Mouse (Mus musculus): ENCODE data around the gene Dhx16.

Dhx16 gene

DNA sequence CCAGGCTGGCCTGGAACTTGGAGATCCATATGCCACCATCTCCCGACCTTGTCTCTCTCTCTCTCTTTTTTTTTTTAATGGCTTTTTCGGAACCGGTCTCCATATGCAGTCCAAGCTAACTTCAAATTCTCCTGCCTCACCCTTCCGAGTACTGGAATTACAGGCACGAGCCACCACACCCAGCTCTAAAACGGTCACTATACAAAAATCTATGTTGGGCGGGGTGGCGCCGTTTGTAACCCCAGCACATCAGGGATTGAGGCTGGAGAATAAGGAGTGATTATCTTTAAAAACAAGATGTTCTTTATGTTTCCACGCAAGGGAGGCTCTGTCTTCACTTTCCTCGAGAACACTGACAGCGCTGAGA is 18.8 kb upstream of the Dhx16 start:
- DNase-seq = no peak

DNA sequence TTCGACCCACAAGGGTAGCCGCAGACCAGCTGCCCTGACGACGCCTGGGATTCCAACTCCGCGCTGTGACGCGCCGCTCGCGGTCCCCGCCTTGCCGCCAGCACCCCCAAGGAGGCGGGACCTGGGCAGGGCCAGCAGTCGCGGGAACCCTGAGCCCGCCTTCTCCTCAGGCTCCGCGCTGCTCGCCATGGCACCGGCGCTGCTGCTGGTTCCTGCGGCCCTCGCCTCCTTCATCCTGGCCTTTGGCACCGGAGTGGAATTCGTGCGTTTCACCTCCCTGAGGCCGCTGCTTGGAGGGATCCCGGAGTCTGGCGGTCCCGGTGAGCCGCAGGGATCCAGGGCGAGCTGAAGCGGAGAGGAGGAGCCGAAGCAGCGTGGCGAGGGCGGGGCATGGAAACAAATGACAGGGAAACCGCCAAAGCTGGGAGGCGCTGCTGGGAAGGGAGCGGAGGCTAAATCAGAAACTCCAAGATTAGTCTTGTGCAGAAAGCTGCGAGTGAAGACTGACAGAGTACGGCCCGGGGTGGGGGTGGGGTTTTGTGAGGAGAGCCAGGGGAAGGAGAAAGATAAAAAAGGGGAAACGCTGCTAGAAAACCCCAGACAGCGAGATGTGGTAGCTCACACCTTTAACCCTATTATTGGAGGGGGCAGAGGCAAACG is 18.3 kb upstream of the Dhx16 start, which contains the start of gene Nrm:
TSS of gene Nrm (plus strand) at position 121 of the 660 bp plus-strand sequence.
- peak; percentile 90 for DNase-seq

DNA sequence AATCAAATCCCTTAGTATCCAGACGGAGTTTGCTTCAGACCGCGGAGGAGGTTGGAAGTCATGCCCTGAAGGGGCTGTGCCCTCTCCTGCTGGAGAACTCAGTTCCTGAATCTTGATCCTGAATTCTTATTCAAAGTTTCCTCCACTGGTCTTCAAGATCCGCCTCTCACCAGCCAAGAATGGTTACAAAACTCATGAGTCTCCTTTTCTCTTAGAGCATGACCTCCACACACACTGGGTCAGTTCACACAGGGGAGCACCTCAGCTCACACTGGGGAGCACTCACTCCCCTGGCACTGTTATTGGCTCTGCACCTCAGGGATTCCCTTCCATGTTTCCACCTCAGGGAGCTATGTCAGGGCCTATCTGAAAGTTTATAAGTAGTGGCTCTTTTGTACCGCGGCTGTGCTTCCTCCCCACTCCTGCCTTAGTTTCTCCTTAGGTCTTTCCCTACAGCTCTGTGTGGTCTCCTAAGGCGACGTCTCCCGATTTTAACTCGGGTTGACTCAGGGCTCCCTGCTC is 14.7 kb upstream of the Dhx16 start:
- DNase-seq = no peak

DNA sequence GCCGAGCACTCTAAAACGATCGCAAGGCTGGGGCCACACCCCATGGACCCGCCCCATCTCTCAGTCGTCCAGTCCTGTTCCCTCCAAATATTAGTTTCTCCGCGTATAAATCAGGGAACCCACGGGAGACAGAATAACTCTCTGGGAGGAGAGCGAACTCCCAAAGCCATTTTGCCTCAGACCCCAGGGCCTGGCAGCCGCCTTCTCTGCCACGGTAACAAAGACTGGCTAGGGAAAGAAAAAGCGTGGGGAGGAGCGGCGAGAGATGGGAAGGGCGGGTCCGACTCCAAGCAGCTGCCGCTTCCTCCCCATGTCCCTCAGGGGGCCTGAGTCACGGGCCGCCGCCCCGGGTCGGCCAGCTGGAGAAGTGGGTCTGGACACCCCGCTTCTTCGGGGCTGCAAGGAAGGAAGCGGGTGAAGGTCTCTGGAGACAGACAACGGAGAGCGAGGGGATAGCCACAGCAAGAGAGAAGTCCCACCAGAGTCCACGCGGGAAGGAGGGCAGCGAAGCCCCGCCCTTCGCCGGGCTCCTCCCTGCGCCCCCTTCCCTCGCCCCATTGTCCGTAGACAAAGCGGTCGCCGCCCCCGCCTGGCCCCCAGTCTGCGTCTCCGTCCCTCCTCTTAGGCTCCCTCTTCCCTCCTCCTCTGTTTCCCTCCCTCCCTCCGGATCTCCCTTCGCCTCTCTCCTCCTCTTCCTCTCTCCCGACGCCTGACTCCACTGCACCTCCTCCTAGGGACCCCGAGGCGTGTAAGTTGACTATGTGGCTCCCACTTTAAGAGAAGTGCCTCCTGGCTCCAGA is 13.9 kb upstream of the Dhx16 start, which contains the start of gene Ppp1r18:
TSS of gene Ppp1r18 (plus strand) at position 113 of the 800 bp plus-strand sequence.
- no peak for DNase-seq

DNA sequence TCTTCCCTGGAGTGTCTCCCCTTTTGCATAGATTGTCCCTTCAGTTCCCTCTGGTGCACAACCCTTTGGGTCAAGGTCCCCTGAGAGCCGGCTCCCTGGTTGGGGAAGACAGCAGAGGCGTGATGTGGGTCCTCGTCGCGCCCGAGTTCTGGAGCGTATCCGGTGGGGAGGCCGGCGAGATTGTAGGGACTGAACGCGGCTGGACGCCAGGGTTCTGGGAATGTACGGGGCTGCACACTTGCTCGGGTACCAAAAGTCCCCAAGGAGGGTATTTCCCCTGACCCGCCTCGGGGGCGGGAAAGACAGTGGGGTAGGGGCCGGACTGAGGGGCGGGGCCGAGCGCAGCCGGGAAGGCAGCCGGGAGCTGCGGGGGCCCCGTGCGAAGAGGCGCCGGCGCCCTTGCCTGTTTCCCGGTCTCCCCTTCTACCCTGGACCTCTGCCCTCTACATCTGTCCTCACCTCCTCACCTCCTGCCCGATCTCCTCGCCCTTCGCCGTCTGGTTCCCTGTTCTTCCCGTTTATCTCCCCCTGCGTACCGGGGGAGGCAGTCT is 13.3 kb upstream of the Dhx16 start:
- no peak for DNase-seq

DNA sequence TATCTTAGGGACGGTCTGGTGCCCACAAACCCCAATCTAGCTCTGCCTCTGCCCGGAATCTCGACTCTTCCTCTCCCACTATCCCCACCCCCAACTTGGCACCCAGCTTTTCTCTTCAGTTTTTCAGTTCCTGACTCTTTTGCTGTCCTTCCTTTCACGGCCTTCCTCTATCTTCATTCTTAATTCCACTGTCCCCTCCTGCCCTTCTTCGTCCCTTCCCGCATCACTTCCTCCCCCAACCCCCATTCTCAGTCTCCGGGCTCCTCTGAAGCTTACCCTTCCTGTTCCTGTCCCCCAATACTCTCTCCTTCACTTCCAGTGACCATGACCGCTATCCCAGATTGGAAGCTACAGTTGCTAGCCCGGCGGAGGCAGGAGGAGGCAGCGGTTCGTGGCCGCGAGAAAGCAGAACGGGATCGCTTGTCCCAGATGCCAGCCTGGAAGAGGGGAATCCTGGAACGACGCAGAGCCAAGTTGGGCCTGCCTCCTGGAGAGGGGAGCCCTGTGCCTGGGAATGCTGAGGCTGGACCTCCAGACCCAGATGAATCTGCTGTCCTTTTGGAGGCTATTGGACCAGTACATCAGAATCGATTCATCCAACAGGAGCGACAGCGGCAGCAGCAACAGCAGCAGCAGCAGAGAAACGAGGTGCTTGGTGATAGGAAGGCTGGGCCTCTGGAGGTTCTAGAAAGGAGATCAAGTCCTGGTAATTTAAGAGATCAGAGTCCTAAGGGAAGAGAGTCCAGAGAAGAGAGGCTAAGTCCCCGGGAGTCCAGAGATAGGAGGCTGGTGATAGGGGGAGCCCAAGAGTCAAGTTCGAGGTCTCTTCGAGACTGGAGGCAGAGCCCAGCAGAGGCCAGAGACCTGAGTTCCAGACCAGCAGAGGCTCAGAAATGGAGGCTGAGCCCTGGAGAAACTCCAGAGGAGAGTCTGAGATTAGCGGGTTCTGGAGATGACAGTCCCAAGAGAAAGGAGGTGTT is 12.4 kb upstream of the Dhx16 start:
- no peak for DNase-seq

DNA sequence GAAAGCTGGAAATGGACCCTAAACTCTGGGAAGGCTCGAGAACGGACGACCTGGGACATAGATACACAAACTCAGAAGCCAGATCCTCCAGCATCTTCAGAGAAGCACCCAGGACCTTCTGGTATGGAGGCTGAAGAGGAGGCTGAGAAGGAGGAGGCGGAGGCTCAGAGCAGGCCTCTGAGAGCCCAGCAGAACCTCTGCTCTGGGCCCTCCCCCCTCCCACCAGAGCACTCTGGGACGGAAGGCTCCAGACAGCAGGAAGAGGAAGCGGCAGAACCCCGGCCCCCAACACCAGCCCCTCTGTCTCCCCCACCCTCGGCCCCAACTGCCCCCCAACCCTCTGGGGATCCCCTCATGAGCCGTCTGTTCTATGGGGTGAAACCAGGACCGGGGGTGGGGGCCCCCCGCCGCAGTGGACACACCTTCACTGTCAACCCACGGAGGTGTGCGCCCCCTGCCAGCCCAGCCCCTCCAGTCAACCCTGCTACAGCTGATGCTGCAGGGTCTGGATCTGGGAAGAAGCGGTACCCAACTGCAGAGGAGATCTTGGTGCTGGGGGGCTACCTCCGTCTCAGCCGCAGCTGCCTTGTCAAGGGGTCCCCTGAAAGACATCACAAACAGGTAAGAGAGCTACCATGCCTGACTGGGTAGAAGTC is 11.3 kb upstream of the Dhx16 start:
- no peak for DNase-seq

DNA sequence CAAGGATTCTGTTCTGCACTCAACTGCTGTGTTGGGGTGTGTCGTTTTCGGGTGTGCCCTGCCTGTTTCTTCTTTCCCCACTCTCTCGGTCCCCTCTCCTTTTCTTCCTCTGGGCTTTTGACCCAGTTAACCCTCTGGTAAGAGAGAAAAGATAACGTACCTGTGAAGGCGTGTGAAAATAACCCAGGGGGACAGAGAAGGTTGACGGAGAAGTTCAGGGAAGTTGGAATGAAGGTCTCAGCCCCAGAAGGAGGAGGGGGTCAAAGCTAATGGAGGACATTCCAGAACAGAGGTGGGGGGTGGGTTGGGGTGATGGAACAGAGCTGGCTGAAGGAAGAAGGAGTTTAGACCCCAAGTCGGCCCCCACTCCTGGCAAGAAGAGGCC is 10.7 kb upstream of the Dhx16 start:
- no peak for DNase-seq

DNA sequence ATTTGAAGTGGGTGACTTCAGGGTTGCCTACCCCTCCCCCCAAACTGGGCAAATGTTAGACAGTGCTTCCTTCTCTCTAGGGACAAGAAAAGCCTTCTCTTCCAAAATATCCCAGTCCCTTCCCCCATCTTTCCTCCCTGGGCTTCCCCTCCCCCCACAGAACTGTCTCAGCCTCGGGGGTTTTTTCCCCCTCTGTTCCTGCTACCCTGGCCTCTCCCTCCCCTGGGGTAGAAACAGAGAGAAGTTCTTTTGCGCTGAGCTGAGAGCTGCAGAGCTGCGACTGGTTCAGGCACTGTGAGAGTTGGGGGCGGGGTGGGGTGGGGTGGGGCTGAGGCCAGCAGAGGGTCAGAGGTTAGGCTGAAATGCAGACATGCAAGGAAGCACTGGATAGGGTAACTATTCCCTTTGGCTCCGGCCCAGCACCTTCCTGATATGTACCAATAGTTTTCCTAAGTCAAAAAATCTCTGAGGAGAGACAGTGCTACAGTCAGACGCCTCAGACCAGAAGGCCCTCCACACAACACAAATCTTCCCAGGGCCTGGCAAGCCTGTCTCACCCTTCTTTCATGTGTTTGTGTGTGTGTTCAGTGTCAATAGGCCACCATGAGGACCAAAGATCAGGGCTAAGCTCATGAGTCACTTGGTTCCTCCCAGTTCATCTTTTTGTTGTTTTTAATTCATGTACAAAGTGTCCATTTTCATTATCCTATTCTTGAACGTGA is 10.1 kb upstream of the Dhx16 start:
- DNase-seq = no peak

DNA sequence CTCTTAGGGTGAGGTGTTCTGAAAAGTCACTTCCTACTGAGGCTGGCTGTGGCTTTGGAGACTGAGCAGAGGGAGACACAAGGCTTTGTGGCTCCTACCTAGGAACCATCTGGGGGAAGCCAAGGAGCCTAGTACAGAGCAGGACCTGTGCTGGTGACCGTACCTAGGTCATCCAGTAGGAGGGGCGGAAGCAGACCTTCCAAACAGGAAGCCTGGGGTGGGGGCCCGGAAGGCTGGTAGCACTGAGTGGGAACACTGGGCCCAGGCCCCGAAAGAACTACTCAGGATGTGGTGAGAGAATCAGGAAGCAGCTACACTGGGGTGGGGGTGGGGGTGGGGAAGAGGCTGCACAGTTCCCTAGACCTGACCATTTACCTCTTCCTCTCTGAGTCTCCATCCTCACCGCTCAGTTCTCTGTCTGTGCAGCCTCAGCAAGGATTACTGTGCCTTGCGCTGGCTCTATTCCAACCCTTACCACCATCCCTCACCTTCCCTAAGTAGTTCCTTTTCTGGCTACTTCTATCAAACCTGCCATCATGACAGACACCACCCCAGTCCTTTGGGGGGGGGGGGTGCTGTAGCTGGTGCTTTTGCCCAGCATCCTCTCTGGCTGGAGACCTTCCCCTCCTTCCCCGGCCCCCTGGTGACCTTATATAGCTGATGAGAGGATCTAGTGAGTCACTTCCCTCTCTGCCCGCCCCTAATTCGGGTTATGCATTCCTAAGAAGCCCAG is 9.3 kb upstream of the Dhx16 start:
- DNase-seq = no peak

DNA sequence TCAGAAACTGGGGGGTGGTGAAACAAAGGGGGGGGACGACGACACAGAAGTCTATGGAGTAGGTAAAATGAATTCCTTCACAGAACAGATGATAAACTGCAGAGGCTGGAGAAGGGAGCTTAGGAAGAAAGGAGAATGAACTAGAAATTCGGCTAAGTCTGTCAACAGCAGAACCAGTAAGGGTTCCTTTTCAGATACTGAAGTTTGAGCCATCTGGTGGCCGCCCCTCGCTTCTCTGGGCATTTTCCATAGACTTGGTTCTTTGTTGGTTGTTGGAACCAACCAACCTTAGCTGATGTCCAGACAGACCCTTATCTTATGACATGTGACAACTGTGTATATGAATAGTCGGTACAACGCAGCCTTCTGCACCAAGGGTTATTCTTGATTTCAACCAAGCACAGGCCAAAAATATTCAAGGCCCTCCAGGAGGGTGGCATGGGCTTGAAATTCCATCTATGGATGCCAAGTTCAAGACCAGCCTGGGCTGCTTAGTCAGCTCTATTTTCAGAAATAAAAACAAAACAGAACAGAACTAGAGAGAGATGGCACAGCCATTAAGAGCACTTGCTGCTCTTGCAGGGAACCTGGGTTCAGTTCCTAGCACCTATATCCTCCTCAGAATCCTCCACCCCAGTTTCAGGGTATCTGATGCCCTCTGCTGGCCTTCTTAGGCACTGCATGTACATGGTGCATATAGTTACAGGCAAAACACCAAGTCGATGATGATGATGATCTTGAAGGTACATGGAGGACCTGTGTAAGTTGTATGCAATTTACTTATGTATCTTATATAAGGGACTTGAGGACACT is 8.5 kb upstream of the Dhx16 start:
- DNase-seq = no peak

DNA sequence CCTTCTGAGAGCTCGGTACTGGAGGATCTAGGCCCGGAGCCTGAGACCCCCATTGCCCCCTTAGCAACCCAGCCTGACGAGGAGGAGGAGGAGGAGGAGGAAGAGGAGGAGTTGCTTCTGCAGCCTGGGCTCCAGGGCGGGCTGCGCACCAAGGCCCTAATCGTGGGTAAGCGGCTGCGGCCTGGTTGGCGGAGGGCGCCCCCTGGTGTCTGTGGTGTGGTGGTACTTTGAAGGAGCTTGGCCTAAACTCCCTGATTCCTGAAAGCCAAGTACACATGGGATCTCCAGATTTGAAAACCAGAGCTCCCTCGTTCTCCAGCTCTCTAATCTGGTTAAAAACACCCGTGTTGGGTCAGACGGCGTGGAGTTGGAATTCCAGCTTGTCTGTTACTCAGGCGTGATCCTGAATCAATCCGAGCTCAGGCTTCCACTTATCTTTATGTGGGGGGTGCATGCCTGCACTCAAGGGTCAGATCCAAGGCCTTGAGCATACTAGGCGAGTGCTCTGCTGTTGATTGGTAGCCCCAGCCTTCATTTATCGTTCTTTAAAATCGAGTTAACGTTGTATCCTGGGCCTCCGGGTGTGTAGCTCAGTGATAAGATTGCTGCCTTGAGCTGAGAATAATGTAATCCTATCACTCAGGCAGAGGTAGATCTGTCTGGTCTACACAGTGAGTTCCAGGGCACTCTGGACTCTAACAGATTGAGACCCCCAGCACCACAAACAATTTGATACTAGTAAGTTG is 5.7 kb upstream of the Dhx16 start:
- DNase-seq = peak; percentile 88

DNA sequence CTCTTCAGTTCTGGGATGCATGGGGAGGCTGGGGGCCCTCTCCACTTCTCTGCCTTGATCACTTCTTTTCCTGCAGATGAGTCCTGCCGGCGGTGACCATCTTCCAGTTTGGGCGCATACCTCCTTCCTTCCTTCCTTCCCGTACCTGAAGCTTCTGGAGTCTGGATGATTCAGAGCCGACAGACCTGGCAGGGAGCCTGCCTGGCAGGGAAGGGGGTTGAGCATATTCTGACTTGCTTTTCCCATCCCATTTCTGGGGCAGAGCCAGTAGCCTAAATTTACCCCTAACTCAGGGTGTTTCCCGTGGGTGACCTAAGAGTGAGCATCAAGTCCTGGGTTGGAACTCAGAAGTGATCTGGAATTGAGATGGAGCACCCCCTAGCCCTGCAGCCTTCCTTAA is 4.9 kb upstream of the Dhx16 start:
- DNase-seq = no peak

DNA sequence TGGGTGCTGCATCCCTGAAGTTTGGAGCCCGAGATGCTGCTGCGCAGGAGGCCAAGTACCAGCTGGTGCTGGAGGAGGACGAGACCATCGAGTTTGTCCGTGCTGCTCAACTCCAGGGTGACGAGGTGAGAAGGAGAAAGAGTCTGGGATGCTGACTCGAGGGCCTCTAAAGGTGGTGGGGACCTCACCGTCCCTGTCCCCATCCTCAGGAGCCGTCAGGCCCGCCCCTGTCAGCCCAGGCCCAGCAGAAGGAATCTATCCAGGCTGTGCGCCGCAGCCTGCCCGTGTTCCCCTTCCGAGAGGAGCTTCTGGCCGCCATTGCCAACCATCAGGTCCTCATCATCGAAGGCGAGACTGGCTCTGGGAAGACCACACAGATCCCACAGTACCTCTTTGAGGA is 3.3 kb downstream of the Dhx16 start:
- DNase-seq = no peak

DNA sequence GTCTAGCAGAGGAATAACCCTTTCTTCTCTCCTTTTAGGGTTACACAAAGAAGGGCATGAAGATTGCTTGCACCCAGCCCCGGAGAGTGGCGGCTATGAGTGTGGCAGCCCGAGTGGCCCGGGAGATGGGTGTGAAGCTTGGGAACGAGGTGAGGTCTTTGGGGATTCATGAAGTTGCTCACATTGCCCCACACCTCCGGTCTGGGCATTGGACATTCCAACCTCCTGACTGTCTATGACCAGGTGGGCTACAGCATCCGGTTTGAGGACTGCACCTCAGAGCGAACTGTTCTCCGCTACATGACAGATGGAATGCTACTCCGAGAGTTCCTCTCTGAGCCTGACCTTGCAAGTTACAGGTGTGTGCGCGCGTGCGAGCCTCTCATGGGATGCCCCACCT is 4.2 kb downstream of the Dhx16 start:
- DNase-seq = no peak

DNA sequence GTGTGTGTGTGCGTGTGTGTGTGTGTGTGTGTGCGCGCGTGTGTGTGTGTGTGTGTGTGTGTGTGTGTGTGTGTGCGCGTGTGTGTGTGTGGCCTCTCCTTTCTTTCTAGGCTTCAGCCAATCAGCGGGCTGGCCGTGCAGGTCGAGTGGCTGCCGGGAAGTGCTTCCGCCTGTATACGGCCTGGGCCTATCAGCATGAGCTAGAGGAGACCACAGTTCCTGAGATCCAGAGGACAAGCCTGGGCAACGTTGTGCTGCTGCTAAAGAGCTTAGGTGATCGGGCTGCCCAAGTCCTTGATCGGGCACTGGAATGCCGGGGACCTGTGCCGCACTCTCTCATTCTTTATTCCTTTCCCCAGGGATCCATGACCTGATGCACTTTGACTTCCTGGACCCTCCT is 8.1 kb downstream of the Dhx16 start:
- no peak for DNase-seq

DNA sequence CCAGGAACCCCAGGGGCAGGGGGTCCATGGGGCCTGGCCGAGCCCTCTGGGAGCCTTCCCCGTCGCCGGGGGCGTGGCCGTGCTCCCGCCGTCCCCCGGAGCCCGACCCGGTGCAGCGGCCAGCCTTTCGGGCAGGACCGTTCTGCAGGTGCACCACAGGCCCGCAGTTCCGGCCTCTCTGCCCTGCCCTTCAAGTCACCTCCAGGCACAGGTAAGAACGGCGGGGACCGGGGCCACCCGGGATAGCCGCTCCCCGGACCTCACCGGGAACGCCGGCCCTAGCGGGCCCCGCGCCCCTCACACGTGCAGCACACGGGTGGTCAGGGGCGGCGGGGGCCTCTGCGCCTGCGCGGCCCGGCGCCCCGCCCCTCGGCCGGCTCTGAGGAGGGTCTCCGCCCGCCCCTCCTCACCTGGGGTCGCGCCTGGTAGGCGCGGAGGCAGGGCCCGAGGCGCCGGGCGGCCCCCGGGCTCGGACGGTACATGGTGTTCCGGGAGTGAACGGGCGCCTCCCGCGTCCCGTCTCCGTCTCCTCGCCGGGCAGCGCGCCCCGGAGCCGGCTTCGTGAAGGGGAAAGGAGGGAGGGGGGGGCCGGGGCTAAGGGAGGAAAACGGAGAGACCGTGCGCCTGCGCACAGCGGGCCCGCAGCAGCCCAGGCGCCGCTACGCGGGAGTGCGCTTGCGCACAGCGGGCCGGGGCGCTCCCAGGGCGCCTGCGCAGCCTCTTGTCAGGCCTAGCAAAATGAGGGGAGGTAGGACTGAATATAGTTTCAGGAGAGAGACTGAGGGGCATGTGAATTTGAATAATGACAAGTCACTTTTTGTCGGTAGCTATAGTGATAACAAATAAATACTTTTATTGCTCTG is 17.4 kb downstream of the Dhx16 start, which contains the start of gene 2310061I04Rik:
TSS of gene 2310061I04Rik (minus strand) at position 651 of the 863 bp plus-strand sequence.
- DNase-seq = peak; percentile 90
